Mouse (Mus musculus) ES-Bruce4 (cell line): ENCODE results near the gene Tbc1d8.

Experiments used
- EP300 ChIP-seq: IDR thresholded peaks from 2 replicates; pipeline ENCODE4 v1.6.1; 2011; ENCODE audit warnings: low read depth, low read length; ENCODE audit not compliant: insufficient read depth
- POLR2A ChIP-seq: IDR thresholded peaks from one replicate; pipeline ENCODE4 v1.8.1; 2011; ENCODE audit warnings: low read length; ENCODE audit not compliant: insufficient read depth

- TF ChIP-seq EP300 (no peak), POLR2A (no peak)
Measured at GRCm38 (mm10) chr1:39381017-39381416, 97.5 kb downstream of the Tbc1d8 start.
